Mouse (Mus musculus) urinary bladder, postnatal 10 days (tissue): ENCODE data around the gene Prdx2.

Experiments
- DNase-seq: peaks from one replicate; pipeline ENCODE4 v3.0.0; 2022; ENCODE audit warnings: low spot score

The Prdx2 gene

GRCm38 (mm10) chr8:84969241-84970134 lies at the start of gene Prdx2, which contains the start of the genes Gm49661 and Rnaseh2a:
TSS of gene Prdx2 (plus strand) at chr8:84969587.
TSS of gene Gm49661 (minus strand) at chr8:84969433.
TSS of gene Rnaseh2a (minus strand) at chr8:84969767.
- no peak for DNase-seq

- no peak for DNase-seq
Observed at GRCm38 (mm10) chr8:84921596-84921995, 47.8 kb upstream of the Prdx2 start.

GRCm38 (mm10) chr8:84925557-84925956 lies 43.8 kb upstream of the Prdx2 start:
- no peak for DNase-seq

GRCm38 (mm10) chr8:84927513-84927912 lies 41.9 kb upstream of the Prdx2 start:
- DNase-seq, result no peak

GRCm38 (mm10) chr8:84928456-84929306 lies 40.7 kb upstream of the Prdx2 start:
- no peak for DNase-seq

GRCm38 (mm10) chr8:84930582-84930981 lies 38.8 kb upstream of the Prdx2 start:
- no peak for DNase-seq

- DNase-seq, result no peak
Observed at GRCm38 (mm10) chr8:84933767-84934559, 35.4 kb upstream of the Prdx2 start.

GRCm38 (mm10) chr8:84934860-84935259 lies 34.5 kb upstream of the Prdx2 start:
- no peak for DNase-seq

GRCm38 (mm10) chr8:84935489-84935888 lies 33.9 kb upstream of the Prdx2 start:
- no peak for DNase-seq

- DNase-seq, result no peak
Observed at GRCm38 (mm10) chr8:84936041-84936961, 33.1 kb upstream of the Prdx2 start.

GRCm38 (mm10) chr8:84936962-84937546 lies 32.3 kb upstream of the Prdx2 start, which contains the start of gene Mast1:
TSS of gene Mast1 (minus strand) at chr8:84937359.
- DNase-seq, result no peak

GRCm38 (mm10) chr8:84937620-84938485 lies 31.5 kb upstream of the Prdx2 start:
- DNase-seq, result no peak

- DNase-seq, result no peak
Observed at GRCm38 (mm10) chr8:84943699-84944098, 25.7 kb upstream of the Prdx2 start.

GRCm38 (mm10) chr8:84944478-84945160 lies 24.8 kb upstream of the Prdx2 start:
- no peak for DNase-seq

- DNase-seq, result no peak
Observed at GRCm38 (mm10) chr8:84945235-84945632, 24.2 kb upstream of the Prdx2 start.

- DNase-seq, result no peak
Observed at GRCm38 (mm10) chr8:84945633-84946527, 23.5 kb upstream of the Prdx2 start.

GRCm38 (mm10) chr8:84946528-84947240 lies 22.7 kb upstream of the Prdx2 start, which contains the start of gene Rtbdn:
TSS of gene Rtbdn (plus strand) at chr8:84946991.
- no peak for DNase-seq
